Mouse (Mus musculus) CH12.LX (cell line): ENCODE results near the gene Opn1sw. TPM values are rescaled to one million over a fixed set of nuclear protein-coding genes. Genes with fewer than 3 reads are reported as not detected.
A peak's percentile ranks its signal among the peaks of the same experiment; 100 is the strongest.

Experiments
- DNase-seq: peaks from one replicate; pipeline ENCODE4 v3.0.0-alpha.2; 2013; ENCODE audit errors: extremely low read depth
- H3K27ac ChIP-seq: 2 replicates; pipeline ENCODE4 v1.5.1; 2012; ENCODE audit warnings: low read depth, mild to moderate bottlenecking, control low read depth, moderate library complexity; ENCODE audit not compliant: insufficient read depth
- H3K27me3 ChIP-seq: replicated peaks from 2 replicates; pipeline ENCODE3; 2012; ENCODE audit warnings: inconsistent platforms
- H3K36me3 ChIP-seq, 2 experiments: replicated peaks in 1 of 2; 2 replicates each; pipeline versions ENCODE3 to v1.6.1; 2012; ENCODE audit warnings: inconsistent platforms in 1 of 2, low read length in 1 of 2, mild to moderate bottlenecking in 1 of 2, mixed read lengths in 1 of 2, moderate library complexity in 1 of 2; ENCODE audit not compliant: control insufficient read depth in 1 of 2, insufficient read depth in 1 of 2
- H3K4me1 ChIP-seq, 2 experiments: 2 replicates each; pipeline ENCODE4 v1.6.1; 2012; ENCODE audit warnings: inconsistent platforms in 1 of 2, moderate library complexity in 1 of 2; ENCODE audit not compliant: insufficient read depth in 2 of 2, control insufficient read depth in 1 of 2
- H3K4me2 ChIP-seq: 2 replicates; pipeline ENCODE4 v1.6.1; 2012; ENCODE audit warnings: low read depth, mild to moderate bottlenecking, control low read depth; ENCODE audit not compliant: poor library complexity, insufficient read depth, severe bottlenecking
- H3K4me3 ChIP-seq, 3 experiments: fragments of 150-350 bp in 1 of 3; sonication (generic) in 1 of 3; replicated peaks in 1 of 3; 2 replicates each; pipeline versions ENCODE3 to v1.5.1; 2011 to 2012; ENCODE audit warnings: low read depth in 2 of 3, low read length in 2 of 3, mild to moderate bottlenecking in 2 of 3, moderate library complexity in 2 of 3, control low read depth in 1 of 3, improper control_type of control experiment in 1 of 3, inconsistent platforms in 1 of 3, mixed read lengths in 1 of 3; ENCODE audit not compliant: poor library complexity in 1 of 3
- H3K79me2 ChIP-seq: replicated peaks from 2 replicates; pipeline ENCODE4 v1.6.1; 2012; ENCODE audit warnings: mild to moderate bottlenecking, moderate library complexity; ENCODE audit not compliant: control insufficient read depth, poor library complexity, insufficient read depth, severe bottlenecking; ENCODE audit errors: extremely low read depth
- H3K9ac ChIP-seq: 2 replicates; pipeline ENCODE4 v1.6.1; 2012; ENCODE audit warnings: low read depth, mild to moderate bottlenecking, control low read depth, moderate library complexity; ENCODE audit not compliant: insufficient read depth
- H3K9me3 ChIP-seq: replicated peaks from 2 replicates; pipeline ENCODE3; 2012; ENCODE audit warnings: low read length, inconsistent platforms, mixed read lengths
- CTCF ChIP-seq, 2 experiments: IDR thresholded peaks in 1 of 2; conservative IDR thresholded peaks in 1 of 2; 2 replicates each; pipeline ENCODE4 v1.5.1; 2011 to 2012; ENCODE audit warnings: low read depth in 2 of 2, low read length in 2 of 2, improper control_type of control experiment in 1 of 2, inconsistent platforms in 1 of 2, mild to moderate bottlenecking in 1 of 2, moderate library complexity in 1 of 2
- ETS1 ChIP-seq: conservative IDR thresholded peaks from 2 replicates; pipeline ENCODE4 v1.6.1; 2012; ENCODE audit warnings: low read depth, mild to moderate bottlenecking, inconsistent platforms, low read length, improper control_type of control experiment, moderate library complexity
- GABPA ChIP-seq: IDR thresholded peaks from 2 replicates; pipeline ENCODE4 v1.6.1; 2012; ENCODE audit warnings: low read depth, low read length, improper control_type of control experiment, inconsistent platforms; ENCODE audit not compliant: insufficient replicate concordance
- MAZ ChIP-seq: IDR thresholded peaks from 2 replicates; pipeline ENCODE4 v1.6.1; 2012; ENCODE audit warnings: low read depth, mild to moderate bottlenecking, inconsistent platforms, low read length, improper control_type of control experiment, moderate library complexity
- MEF2A ChIP-seq: IDR thresholded peaks from 2 replicates; pipeline ENCODE4 v1.6.1; 2014; ENCODE audit warnings: low read depth, mild to moderate bottlenecking, inconsistent platforms, low read length, improper control_type of control experiment, borderline replicate concordance
- MXI1 ChIP-seq: IDR thresholded peaks from 2 replicates; pipeline ENCODE4 v1.6.1; 2011; ENCODE audit warnings: mild to moderate bottlenecking, low read depth, low read length, improper control_type of control experiment
- PAX5 ChIP-seq: IDR thresholded peaks from 2 replicates; pipeline ENCODE4 v1.6.1; 2012; ENCODE audit warnings: low read length, inconsistent platforms, mixed read lengths
- POLR2A ChIP-seq: IDR thresholded peaks from 2 replicates; pipeline ENCODE4 v1.6.1; 2011; ENCODE audit warnings: low read depth, mild to moderate bottlenecking, improper control_type of control experiment, low read length
- RAD21 ChIP-seq: IDR thresholded peaks from 2 replicates; pipeline ENCODE4 v1.6.1; 2011; ENCODE audit warnings: low read depth, mild to moderate bottlenecking, low read length, improper control_type of control experiment, moderate library complexity
- SIN3A ChIP-seq: IDR thresholded peaks from 2 replicates; pipeline ENCODE4 v1.6.1; 2012; ENCODE audit warnings: low read length, improper control_type of control experiment, inconsistent platforms
- SMC3 ChIP-seq: IDR thresholded peaks from 2 replicates; pipeline ENCODE4 v1.6.1; 2011; ENCODE audit warnings: low read depth, low read length, improper control_type of control experiment
- USF2 ChIP-seq: conservative IDR thresholded peaks from 2 replicates; pipeline ENCODE4 v1.6.1; 2011; ENCODE audit warnings: low read depth, low read length, improper control_type of control experiment
- ZMIZ1 ChIP-seq: IDR thresholded peaks from 2 replicates; pipeline ENCODE4 v1.6.1; 2012; ENCODE audit warnings: low read depth, mild to moderate bottlenecking, inconsistent platforms, low read length, improper control_type of control experiment
- ZNF384 ChIP-seq: IDR thresholded peaks from 2 replicates; pipeline ENCODE4 v1.6.1; 2012; ENCODE audit warnings: low read depth, low read length, improper control_type of control experiment, inconsistent platforms
- dilution Hi-C: fragments of 300-500 bp; cut with MboI; formaldehyde crosslinking; loops from 2 replicates; pipeline ENCODE4 v1.14.3; 2020; ENCODE audit warnings: low sequenced_read_pairs; ENCODE audit not compliant: extremely low pct_unique_long_range_greater_than_20kb, extremely low pct_ligation_motif_present
- in situ Hi-C: fragments of 300-500 bp; cut with MboI; formaldehyde crosslinking; loops from 3 replicates; pipeline ENCODE4 v1.14.3; 2019; ENCODE audit warnings: low sequenced_read_pairs, low pct_ligation_motif_present, low pct_unique_long_range_greater_than_20kb, mixed read lengths
- polyA plus RNA-seq: library from polyadenylated mRNA; unstranded; fragments of >175 nt; gene quantifications from 2 replicates; pipeline ENCODE4 v1.2.1, GENCODE M21; 2012; ENCODE audit warnings: low read depth; ENCODE audit not compliant: insufficient read length
- total RNA-seq, 2 experiments: library from RNA; depleted of rRNA; stranded (reverse); fragments of 300-350 nt in 1 of 2; fragments of >200 nt in 1 of 2; gene quantifications; 2 replicates each; pipeline ENCODE4 v1.2.3; 2012 to 2014

The Opn1sw gene
- total and polyA plus RNA-seq, 3 experiments = not detected

DNA sequence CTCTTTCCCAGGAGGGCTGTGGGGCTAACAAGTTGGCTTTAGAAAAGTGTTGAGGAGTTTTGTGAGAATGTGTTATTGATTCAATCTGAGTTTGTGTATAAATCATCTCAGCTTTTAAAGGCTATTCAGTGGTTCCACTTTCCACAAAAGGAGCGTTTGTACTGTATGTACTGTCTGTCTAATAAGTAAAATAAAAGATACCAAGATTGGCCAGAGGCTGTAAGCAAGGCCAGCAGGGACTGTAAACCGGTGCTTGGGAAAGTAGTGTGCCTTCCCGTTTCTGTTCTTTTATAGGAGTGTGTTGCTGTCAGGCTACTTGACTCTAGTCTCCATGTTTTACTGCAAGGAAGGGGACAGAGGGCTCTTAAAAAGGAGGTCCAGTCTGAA, 25.1 kb downstream of the Opn1sw start:
- no peaks in the 10 kb centered on the region for H3K9me3 ChIP-seq
- no peak for DNase-seq
- H3K79me2 ChIP-seq = peaks cover 12% of the 10 kb centered on the region; the same call in 1 of the 2 replicates
- H3K4me1 ChIP-seq = no peaks in the 10 kb centered on the region
- H3K4me3 ChIP-seq = no peak overlapping the region
- TF ChIP-seq POLR2A (no peak), MEF2A (no peak)
- no peak overlapping the region for H3K4me2 ChIP-seq
- no peaks in the 10 kb centered on the region for H3K27me3 ChIP-seq
- peaks cover 34 to 72% of the 10 kb centered on the region in 2 experiments for H3K36me3 ChIP-seq
- no peak overlapping the region for H3K27ac ChIP-seq
- H3K9ac ChIP-seq = no peak overlapping the region
- in situ Hi-C loops = no loop called here
- dilution Hi-C loops = no loop called here

GRCm38 (mm10) chr6:29362246-29363128, 25.8 kb downstream of the Opn1sw start:
- H3K36me3 ChIP-seq = peaks cover 37 to 72% of the 10 kb centered on the region in 2 experiments
- TF ChIP-seq CTCF (conservative IDR thresholded peaks at IDR 0.05 in 1 of 2, IDR thresholded peaks at IDR 0.05 in 1 of 2; ENCODE audit: low read depth in 2 of 2, low read length in 2 of 2) (peak in 1 of 2 experiments; percentile 49; a peak in 2 of 4 replicates), MEF2A (no peak), PAX5 (no peak), MXI1 (no peak), USF2 (no peak), GABPA (no peak), POLR2A (no peak), MAZ (no peak), SMC3 (peak; percentile 37), ZNF384 (no peak), ETS1 (no peak), RAD21 (peak; percentile 41)
- TF ChIP-seq, all 38 proteins: peak for 3
- H3K27me3 ChIP-seq = no peaks in the 10 kb centered on the region
- dilution Hi-C loops (no loop called here), in situ Hi-C loops (no loop called here)
- no peak for DNase-seq
- no peak overlapping the region for H3K9ac ChIP-seq
- no peaks in the 10 kb centered on the region for H3K9me3 ChIP-seq
- no peak overlapping the region for H3K27ac ChIP-seq
- H3K4me2 ChIP-seq = no peak overlapping the region
- no peak overlapping the region for H3K4me3 ChIP-seq
- H3K4me1 ChIP-seq = no peaks in the 10 kb centered on the region
- H3K79me2 ChIP-seq = peaks cover 13% of the 10 kb centered on the region; the same call in 1 of the 2 replicates

DNA sequence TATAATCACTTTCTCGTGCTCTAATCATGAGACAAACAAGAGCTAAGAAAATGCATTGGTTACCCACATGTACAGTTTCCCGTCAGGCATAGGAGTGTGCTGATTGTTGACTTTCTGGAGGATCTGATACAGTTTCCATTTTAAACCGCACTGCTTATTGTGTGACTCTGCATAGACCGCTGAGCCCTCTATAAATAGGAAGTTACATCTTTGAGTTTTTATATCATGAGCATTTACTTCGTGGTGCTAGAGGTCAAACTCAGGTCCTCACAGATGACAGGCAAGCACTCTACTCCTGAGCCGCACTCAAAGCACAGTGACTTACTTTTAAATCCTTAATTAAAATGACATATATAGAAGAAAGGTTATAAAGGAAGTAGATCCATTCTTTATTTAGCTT, 28.1 kb downstream of the Opn1sw start:
- no peak overlapping the region for H3K4me2 ChIP-seq
- in situ Hi-C loops = no loop called here
- H3K4me3 ChIP-seq = no peak overlapping the region
- H3K4me1 ChIP-seq = no peaks in the 10 kb centered on the region
- H3K27me3 ChIP-seq = no peaks in the 10 kb centered on the region
- H3K36me3 ChIP-seq = peaks cover 24 to 71% of the 10 kb centered on the region in 2 experiments
- no peak for TF ChIP-seq RAD21
- TF ChIP-seq USF2 = no peak
- TF ChIP-seq SIN3A = no peak
- TF ChIP-seq ZMIZ1 = no peak
- peaks cover 19% of the 10 kb centered on the region; the same call in 1 of the 2 replicates for H3K79me2 ChIP-seq
- H3K27ac ChIP-seq = no peak overlapping the region
- H3K9me3 ChIP-seq = no peaks in the 10 kb centered on the region
- dilution Hi-C loops = no loop called here
- DNase-seq = no peak
- H3K9ac ChIP-seq = no peak overlapping the region
